Mouse (Mus musculus) CD4-positive, CD25-positive, alpha-beta regulatory T cell, adult 2 months (primary cell): Measurements from ENCODE around the gene Gp1bb.

Source experiments
- DNase-seq: peaks from one replicate; pipeline ENCODE4 v3.0.0-alpha.2; 2012; ENCODE audit warnings: low read depth, low spot score

Gene Gp1bb

DNA sequence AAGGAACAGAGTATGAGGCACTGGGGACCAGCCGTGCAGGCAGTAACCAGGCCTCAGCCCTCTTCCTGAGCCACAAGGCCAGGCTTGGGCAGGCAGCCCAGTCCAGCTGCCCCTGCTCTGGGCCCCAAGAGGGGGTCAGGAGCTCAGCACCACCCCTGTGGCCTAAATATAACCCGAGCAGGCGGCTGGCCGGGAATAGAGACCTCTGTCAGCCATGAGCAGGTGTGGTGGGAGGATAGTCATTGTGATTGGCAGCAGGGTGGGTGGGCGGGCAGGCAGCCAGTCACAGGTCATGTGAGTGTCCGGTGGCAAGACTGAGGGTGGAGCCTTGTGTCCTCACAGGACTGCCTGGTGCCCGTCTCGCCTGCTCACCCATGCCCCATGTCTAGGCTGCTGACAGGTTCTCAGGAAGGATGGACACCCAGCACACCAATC lies 17.9 kb downstream of the Gp1bb start:
- DNase-seq = no peak

- DNase-seq = no peak
Measured at GRCm38 (mm10) chr16:18601447-18601846, 20.8 kb downstream of the Gp1bb start.

DNA sequence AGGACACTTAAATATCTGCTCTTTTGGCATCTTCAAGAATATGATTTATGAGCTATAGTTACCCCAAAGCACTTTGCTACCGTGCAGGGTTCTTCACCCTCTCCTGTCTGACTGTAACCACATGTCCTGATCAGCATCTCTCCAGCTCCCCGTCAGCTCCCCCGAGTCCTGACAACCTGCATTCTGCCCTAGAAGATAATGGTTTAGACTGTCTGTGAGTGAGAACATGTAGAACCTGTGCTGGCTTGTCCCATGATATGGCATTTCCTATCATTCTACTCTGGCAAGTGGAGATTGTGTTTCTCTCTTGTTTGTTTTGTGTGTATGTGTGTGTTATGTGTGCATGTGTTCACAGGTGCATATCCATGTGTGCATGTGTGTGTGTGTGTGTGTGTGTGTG lies 24.2 kb downstream of the Gp1bb start:
- DNase-seq = no peak

DNA sequence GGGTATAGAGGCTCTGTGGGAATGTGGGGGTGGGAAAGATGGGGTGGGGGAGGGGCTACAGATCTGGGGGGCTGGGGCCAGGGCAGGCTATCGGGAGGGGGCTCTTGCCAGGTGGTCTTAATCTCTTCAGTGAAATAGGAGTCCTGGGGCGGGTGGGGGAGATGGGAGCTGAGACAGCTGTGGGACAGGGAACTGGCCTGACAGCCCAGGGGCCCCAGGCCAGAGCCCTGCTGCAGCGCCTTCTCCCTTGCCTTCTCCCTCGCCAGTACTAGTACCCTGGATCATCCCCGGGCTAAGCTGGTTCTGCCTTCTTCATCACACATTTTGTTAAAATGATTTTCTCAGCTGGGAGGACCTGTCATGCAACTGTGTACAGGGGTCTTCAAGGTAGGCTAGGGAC lies 25.9 kb downstream of the Gp1bb start:
- no peak for DNase-seq

GRCm38 (mm10) chr16:18593930-18594329 lies 28.3 kb downstream of the Gp1bb start:
- DNase-seq = no peak

DNA sequence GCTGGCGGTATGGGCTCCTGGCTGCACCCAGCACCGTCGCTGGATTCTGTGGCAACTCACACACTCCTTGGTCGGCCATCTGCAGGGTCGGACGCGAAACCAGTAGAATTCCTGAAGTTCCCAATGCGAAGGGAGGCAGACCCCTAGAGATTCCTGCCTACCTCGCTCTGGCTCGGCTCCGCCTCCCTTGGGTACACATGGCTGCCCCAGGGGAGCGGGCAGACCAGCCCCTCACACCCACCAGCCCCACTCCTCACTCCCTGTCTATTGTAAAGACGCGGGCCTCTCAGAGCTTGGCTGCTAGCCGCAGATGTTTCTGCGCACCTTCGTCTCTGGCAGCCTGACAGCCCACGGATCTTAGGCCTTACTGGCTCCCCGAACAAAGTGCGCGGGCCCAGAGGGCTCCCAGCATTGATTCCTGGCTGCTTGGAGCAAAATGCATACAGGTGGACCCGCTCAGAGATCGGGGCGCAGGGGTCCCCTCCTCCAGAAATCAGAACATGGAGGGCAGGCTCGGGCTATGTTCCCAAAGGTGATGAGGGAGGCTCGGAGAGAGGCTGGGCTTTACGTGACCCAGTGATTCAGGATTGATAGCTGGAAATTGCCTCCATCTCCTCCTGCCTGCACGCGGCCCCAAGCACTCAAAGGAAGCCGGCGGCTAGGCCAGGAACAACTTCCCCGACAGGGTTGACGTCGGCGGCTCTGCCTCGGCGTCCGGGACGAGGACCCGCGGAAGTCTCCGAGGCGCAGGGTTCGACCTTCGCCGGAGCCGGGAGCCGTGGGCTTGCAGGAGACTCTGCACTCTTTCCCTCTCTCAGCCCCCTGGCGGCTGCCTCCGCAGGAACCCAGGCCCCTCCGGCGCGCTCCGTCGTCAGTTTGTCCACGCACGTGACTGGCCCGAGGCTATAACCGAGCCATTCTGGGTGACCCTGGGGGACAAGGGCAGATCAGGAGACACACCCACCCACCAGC lies 30.9 kb downstream of the Gp1bb start:
- DNase-seq = peak; percentile 52

DNA sequence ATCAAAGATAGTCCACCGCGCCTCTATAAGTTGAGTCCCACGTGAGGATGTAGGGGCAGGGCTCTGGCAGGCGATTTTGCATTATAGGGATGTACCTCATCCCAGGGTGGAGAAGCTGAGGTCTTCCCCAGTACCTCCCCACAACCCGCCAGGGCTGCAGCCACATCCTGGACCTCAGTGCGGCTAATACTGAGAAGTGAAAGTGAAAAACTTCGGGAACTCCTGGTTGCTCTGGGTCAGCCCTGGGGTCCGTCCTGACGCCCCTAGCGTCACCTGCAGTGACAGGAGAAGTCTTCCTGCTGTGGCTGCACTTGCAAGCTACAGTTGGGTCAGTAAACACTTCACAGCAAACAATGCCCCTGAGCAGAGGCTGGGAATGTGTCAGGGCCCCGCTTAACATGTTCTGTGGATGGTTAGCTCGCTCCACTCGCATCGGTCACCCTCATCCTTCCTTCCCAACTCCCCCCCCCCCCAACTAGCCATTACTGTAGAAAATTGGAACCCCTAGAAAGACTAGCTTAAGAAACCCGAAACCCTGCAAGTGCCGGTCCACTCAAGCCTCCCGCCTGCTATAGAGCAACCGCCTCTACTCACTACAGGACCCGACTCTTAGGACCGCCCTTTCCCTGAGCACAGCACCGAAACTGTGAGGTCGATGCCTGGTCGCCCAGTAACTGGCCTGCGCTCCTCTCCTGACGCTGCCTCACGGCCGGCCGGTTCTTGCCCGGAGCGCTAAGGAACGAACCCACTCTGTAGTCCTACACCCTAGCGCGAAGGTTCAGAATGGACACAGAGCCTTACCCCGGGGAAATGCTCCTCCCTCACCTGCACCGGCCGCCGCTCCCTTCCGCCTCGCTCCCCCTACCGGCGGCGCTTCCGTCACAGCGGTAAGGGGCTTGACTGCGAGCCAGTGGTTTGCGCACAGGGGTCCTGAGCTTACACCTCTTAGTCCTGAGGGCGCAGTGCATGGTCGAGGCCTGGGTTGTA lies 32.1 kb downstream of the Gp1bb start, which contains the start of gene Tbx1:
TSS of gene Tbx1 (minus strand) at position 868 of the 987 bp plus-strand sequence.
- DNase-seq = peak; percentile 78

GRCm38 (mm10) chr16:18589080-18589621 lies 33.1 kb downstream of the Gp1bb start:
- no peak for DNase-seq

- no peak for DNase-seq
Measured at GRCm38 (mm10) chr16:18588738-18589055, 33.5 kb downstream of the Gp1bb start.

- DNase-seq = no peak
Measured at GRCm38 (mm10) chr16:18587847-18588737, 34.1 kb downstream of the Gp1bb start.

- no peak for DNase-seq
Measured at GRCm38 (mm10) chr16:18586906-18587546, 35.2 kb downstream of the Gp1bb start.

GRCm38 (mm10) chr16:18586076-18586905 lies 35.9 kb downstream of the Gp1bb start:
- DNase-seq = no peak

- no peak for DNase-seq
Measured at GRCm38 (mm10) chr16:18585676-18586075, 36.5 kb downstream of the Gp1bb start.

GRCm38 (mm10) chr16:18584901-18585510 lies 37.2 kb downstream of the Gp1bb start:
- no peak for DNase-seq

- DNase-seq = no peak
Measured at GRCm38 (mm10) chr16:18583673-18584357, 38.4 kb downstream of the Gp1bb start.

DNA sequence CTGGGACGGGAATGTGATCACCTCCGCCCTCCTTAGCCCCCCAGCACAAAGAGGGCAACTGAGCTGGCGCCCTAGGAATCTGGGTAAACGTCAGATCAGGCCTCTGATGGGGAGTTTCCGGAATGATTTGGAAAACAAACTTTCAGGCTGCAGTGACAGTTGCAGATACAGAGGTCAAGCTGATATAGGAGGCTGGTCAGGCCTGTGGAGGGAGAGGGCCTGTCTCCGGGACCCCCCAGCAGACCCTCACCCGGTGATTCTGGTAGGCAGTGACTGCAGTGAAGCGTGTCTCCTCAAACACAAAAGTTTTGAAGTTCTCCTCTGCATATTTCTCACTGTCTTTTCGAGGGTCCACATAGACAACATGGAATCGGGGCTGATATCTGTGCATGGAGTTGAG lies 39.0 kb downstream of the Gp1bb start:
- DNase-seq = no peak

GRCm38 (mm10) chr16:18582426-18583148 lies 39.6 kb downstream of the Gp1bb start:
- DNase-seq = no peak
